Mouse (Mus musculus): ENCODE measurements around the gene Cxcl13. TPM values are rescaled to one million over a fixed set of nuclear protein-coding genes. Genes with fewer than 3 reads are reported as not detected.

Gene Cxcl13
- total RNA-seq (2021) = not detected
- long read RNA-seq, experiment 1 = 0 reads
- long read RNA-seq, experiment 2 = 0 reads

DNA sequence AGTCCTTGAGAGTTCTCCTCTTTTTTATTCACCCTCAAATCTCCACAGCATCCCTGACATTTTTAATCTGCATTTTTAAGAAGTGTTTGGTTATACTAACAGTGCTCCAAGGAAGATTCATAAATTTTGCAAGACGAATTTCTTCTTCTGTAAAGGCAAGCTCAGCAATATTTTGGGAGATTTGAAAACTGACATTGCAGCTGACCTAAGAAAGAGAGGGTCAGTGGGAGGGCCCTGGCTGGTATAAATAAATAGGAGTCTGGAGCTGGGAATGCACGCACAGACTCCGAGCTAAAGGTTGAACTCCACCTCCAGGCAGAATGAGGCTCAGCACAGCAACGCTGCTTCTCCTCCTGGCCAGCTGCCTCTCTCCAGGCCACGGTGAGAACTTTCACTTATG lies at the start of gene Cxcl13:
Gene Cxcl13, plus strand, starts transcription at position 301 of the 400 bp plus-strand sequence.
- intact Hi-C loops (cut with DNase I; ENCODE audit: low total_unique reads) = no loop called here

GRCm38 (mm10) chr5:95911006-95911405 lies 45.7 kb upstream of the Cxcl13 start:
- no peak for DNase-seq
- intact Hi-C loops (cut with DNase I; ENCODE audit: low total_unique reads) = no loop called here

More for the DNA sequence above, at the start of gene Cxcl13:
- DNase-seq = no peak

- intact Hi-C loops (cut with DNase I; ENCODE audit: low total_unique reads) = no loop called here
- no peak for DNase-seq
Observed at GRCm38 (mm10) chr5:95918491-95918890, 38.3 kb upstream of the Cxcl13 start.

DNA sequence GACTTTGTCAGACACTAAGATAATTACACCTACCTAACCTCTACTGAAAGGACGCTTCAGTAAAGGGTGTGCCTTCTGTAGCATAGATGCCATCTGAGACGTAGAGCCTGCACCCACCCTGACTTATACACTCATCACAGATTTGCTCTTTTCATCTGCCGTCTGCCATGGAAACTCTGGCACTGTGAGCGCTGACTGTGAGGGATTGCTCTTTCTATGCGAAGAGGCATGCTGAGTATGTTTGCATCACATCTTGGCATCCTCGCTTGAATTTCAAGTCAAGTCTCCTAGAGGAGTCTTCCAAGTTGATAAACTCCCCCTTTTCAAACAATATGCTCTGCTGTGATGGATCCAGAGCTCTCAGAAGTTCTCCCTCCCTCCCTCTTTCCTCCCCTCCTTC lies 32.7 kb upstream of the Cxcl13 start:
- no peak for DNase-seq
- intact Hi-C loops (cut with DNase I; ENCODE audit: low total_unique reads) = no loop called here

- no peak for DNase-seq
- intact Hi-C loops (cut with DNase I; ENCODE audit: low total_unique reads) = no loop called here
Observed at GRCm38 (mm10) chr5:95925204-95925930, 31.4 kb upstream of the Cxcl13 start.

DNA sequence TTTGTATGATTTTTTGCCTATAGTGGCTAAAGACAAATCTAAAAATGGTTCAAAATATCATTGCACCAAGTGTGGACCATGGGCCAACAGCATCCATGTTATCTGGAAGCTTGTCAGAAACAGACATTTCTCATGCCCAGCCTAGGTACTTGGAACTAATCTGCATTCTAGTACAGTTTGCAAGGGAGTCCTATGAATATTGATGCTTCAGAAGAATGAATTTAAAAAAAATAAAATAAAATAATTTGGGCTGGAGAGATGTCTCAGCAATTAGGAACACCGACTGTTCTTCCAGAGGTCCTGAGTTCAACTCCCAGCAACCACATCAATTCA lies 30.9 kb upstream of the Cxcl13 start:
- intact Hi-C loops (cut with DNase I; ENCODE audit: low total_unique reads) = no loop called here
- no peak for DNase-seq

GRCm38 (mm10) chr5:95935035-95935434 lies 21.7 kb upstream of the Cxcl13 start:
- DNase-seq = no peak
- intact Hi-C loops (cut with DNase I; ENCODE audit: low total_unique reads) = no loop called here

GRCm38 (mm10) chr5:95936068-95936467 lies 20.7 kb upstream of the Cxcl13 start:
- intact Hi-C loops (cut with DNase I; ENCODE audit: low total_unique reads) = no loop called here
- DNase-seq = no peak

DNA sequence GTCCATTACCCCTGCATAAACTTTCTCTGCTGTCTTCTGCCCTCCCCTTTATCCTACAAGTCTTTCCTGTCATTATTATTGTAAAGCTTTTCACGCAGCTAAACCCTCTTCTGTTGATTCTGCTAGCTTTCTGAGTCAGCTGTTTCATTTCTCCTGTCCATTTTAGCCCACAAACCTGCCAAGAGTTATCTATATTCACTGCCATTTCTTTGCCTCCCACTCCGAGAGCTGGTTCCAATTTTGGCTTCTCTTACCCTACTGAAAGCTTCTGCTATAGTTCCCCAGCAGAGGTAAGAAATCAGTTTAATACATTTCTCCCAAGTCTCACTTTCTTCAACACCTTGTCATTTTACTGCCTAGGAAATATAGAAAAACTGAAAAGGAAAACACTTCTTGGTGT lies 19.6 kb upstream of the Cxcl13 start:
- intact Hi-C loops (cut with DNase I; ENCODE audit: low total_unique reads) = no loop called here
- no peak for DNase-seq

GRCm38 (mm10) chr5:95938044-95938625 lies 18.6 kb upstream of the Cxcl13 start:
- intact Hi-C loops (cut with DNase I; ENCODE audit: low total_unique reads) = no loop called here
- no peak for DNase-seq

GRCm38 (mm10) chr5:95940682-95941221 lies 16.0 kb upstream of the Cxcl13 start:
- intact Hi-C loops (cut with DNase I; ENCODE audit: low total_unique reads) = no loop called here

DNA sequence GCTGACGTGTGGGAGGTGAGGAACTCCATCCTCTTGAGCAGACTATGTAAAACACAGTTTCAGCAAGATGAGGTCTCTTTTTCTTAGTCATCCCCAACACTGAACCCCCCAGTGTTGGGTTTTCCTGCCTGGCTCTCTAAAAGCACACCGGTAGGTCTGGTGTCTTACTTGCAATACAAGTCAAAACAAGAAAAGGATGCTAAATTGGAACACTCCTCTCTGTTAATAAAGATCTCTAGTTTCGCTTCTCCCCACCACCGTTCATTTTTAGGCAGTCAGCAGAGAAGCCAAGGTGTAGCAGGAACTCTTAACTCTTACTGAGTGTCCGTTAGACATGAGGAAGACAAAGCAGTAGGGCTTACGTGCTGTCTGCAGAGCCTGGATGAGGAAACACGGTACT lies 15.2 kb upstream of the Cxcl13 start:
- intact Hi-C loops (cut with DNase I; ENCODE audit: low total_unique reads) = no loop called here
- no peak for DNase-seq

More at GRCm38 (mm10) chr5:95940682-95941221, 16.0 kb upstream of the Cxcl13 start:
- no peak for DNase-seq

GRCm38 (mm10) chr5:95945120-95945519 lies 11.6 kb upstream of the Cxcl13 start:
- no peak for DNase-seq

GRCm38 (mm10) chr5:95946344-95946743 lies 10.4 kb upstream of the Cxcl13 start:
- no peak for DNase-seq
- intact Hi-C loops (cut with DNase I; ENCODE audit: low total_unique reads) = loop anchor here (5.0 kb wide), 1 partner anchor 64 kb away; no protein-coding TSS in a partner anchor

More at GRCm38 (mm10) chr5:95945120-95945519, 11.6 kb upstream of the Cxcl13 start:
- intact Hi-C loops (cut with DNase I; ENCODE audit: low total_unique reads) = loop anchor here (5.0 kb wide), 1 partner anchor 63 kb away; no protein-coding TSS in a partner anchor

DNA sequence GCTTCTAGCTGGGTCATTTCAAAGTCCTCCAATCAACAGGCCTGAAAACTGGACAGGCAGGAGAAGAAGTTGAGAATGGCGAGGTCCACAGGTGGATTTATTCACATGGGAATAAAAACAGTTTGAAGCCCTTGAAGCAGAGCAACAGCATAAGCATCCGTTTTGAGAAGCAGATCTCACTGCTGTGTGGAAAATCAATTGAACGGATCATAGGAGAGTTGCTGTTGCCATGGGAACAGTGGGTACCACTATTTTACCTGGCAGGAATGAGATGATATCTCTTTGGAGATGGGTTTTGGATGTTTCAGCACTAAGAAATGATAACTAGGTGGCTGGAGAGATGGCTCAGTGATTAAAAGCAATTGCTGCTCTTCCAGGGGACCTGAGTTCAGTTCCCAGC lies 8.1 kb upstream of the Cxcl13 start:
- no peak for DNase-seq
- intact Hi-C loops (cut with DNase I; ENCODE audit: low total_unique reads) = loop anchor here (5.0 kb wide), 1 partner anchor 66 kb away; no protein-coding TSS in a partner anchor

- intact Hi-C loops (cut with DNase I; ENCODE audit: low total_unique reads) = loop anchor here (5.0 kb wide), 1 partner anchor 68 kb away; no protein-coding TSS in a partner anchor
- peak; percentile 15 for DNase-seq
Observed at GRCm38 (mm10) chr5:95949946-95950701, 6.6 kb upstream of the Cxcl13 start.

- DNase-seq = no peak
- intact Hi-C loops (cut with DNase I; ENCODE audit: low total_unique reads) = no loop called here
Observed at GRCm38 (mm10) chr5:95964940-95965339, 8.2 kb downstream of the Cxcl13 start.

DNA sequence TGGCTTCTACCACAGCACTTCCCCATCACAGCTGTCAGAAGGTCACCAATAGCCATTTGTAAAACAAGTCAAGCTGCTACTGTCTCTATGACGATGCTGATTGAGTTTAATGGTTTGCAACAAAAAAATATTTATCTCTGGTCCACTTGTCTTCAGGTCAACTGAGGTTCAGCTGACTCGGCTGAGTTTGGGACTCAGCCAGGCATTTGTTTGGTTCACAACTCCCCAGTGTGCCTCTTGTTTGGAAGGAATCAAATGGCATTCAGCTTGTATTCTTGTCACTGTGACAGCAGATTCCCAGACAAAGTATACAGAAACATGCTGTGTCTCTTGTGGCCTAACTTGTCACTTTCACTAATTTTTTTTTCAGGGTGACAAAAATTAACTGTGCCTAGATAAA lies 9.9 kb downstream of the Cxcl13 start:
- intact Hi-C loops (cut with DNase I; ENCODE audit: low total_unique reads) = no loop called here
- DNase-seq = peak; percentile 16

DNA sequence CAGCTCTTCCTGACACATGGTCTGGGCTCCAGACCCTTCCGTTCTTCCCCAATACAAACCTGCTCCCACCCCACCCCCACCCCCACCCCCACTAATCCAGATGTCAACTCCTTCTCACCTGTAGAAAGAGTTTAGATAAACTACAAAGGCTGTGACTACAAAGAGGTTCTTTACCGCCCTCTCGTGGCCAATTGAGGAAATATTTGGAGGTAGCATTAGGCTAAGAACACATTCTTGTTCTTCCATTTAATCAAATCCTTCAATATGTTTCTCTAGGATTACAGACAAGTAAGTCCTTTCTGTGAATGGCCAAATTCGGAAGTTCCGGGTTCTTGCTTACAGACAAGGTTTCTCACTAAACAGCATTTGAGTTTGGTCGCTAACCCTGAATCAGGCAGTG lies 14.1 kb downstream of the Cxcl13 start:
- DNase-seq = peak; percentile 18
- intact Hi-C loops (cut with DNase I; ENCODE audit: low total_unique reads) = no loop called here

DNA sequence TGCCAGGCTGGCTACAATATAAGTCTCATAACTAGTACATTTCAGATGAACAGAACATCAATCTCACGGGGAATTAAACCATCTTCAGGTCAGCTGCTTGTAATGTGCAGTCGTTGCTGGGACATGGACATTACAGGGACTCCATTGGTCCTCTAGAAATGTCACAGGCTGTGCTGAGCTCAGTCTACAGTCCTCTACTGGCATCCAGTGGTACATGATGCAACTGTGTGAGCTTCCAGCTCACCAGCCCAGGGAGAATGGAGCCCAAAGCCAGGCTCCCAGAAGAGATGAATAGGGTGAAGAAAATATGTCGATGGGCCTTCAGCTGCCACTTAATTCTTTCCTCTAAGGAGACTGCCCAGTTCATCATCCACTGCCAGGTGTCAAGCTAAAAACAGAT lies 15.5 kb downstream of the Cxcl13 start:
- intact Hi-C loops (cut with DNase I; ENCODE audit: low total_unique reads) = no loop called here
- no peak for DNase-seq

Data from gastrocnemius, postnatal 14 days (tissue).